Mouse (Mus musculus): ENCODE measurements at regions not wholly inside any gene's neighbourhood (a gene's known extent, or its start where the extent isn't known, plus 50 kb on each side); places are given as distances from the start of the nearest gene placed in this dataset.
A peak's percentile ranks its signal among the peaks of the same experiment; 100 is the strongest.

- no peak for DNase-seq (ENCODE audit: low spot score)
Measured at GRCm38 (mm10) chr8:126160356-126160975, 137.9 kb upstream of the Slc35f3 start.

- no peak for DNase-seq (ENCODE audit: low spot score)
Measured at GRCm38 (mm10) chr8:126162748-126163371, 135.5 kb upstream of the Slc35f3 start.

- no peak for DNase-seq (ENCODE audit: low spot score)
Measured at GRCm38 (mm10) chr8:126163954-126164353, 134.4 kb upstream of the Slc35f3 start.

GRCm38 (mm10) chr8:126165486-126166095 is 132.8 kb upstream of the Slc35f3 start:
- no peak for DNase-seq (ENCODE audit: low spot score)

GRCm38 (mm10) chr8:126166394-126166793 is 132.0 kb upstream of the Slc35f3 start:
- no peak for DNase-seq (ENCODE audit: low spot score)

GRCm38 (mm10) chr8:126174451-126174850 is 123.9 kb upstream of the Slc35f3 start:
- no peak for DNase-seq (ENCODE audit: low spot score)

GRCm38 (mm10) chr8:126176305-126176704 is 122.1 kb upstream of the Slc35f3 start:
- DNase-seq (ENCODE audit: low spot score) = no peak

- DNase-seq (ENCODE audit: low spot score) = no peak
Measured at GRCm38 (mm10) chr8:126177855-126178254, 120.5 kb upstream of the Slc35f3 start.

GRCm38 (mm10) chr8:126188741-126189285 is 109.5 kb upstream of the Slc35f3 start:
- DNase-seq (ENCODE audit: low spot score) = peak; percentile 25

- no peak for DNase-seq (ENCODE audit: low spot score)
Measured at GRCm38 (mm10) chr8:126195616-126196015, 102.7 kb upstream of the Slc35f3 start.

- DNase-seq (ENCODE audit: low spot score) = no peak
Measured at GRCm38 (mm10) chr8:126210561-126210960, 87.8 kb upstream of the Slc35f3 start.

GRCm38 (mm10) chr8:126212802-126213201 is 85.6 kb upstream of the Slc35f3 start:
- DNase-seq (ENCODE audit: low spot score) = no peak

GRCm38 (mm10) chr8:126214571-126214970 is 83.8 kb upstream of the Slc35f3 start:
- DNase-seq (ENCODE audit: low spot score) = no peak

- DNase-seq (ENCODE audit: low spot score) = no peak
Measured at GRCm38 (mm10) chr8:126216391-126216790, 82.0 kb upstream of the Slc35f3 start.

GRCm38 (mm10) chr8:126221631-126222030 is 76.7 kb upstream of the Slc35f3 start:
- no peak for DNase-seq (ENCODE audit: low spot score)

- DNase-seq (ENCODE audit: low spot score) = no peak
Measured at GRCm38 (mm10) chr8:126231801-126232200, 66.6 kb upstream of the Slc35f3 start.

GRCm38 (mm10) chr8:126232521-126232920 is 65.8 kb upstream of the Slc35f3 start:
- no peak for DNase-seq (ENCODE audit: low spot score)

GRCm38 (mm10) chr8:126239684-126240083 is 58.7 kb upstream of the Slc35f3 start:
- no peak for DNase-seq (ENCODE audit: low spot score)

- no peak for DNase-seq (ENCODE audit: low spot score)
Measured at GRCm38 (mm10) chr8:126244321-126244720, 54.0 kb upstream of the Slc35f3 start.

Measured in lung, postnatal 25 days (tissue).